Mouse (Mus musculus) G1E-ER4 (cell line): Measurements from ENCODE around the gene Cenps. TPM values are rescaled to one million over a fixed set of nuclear protein-coding genes. Genes with fewer than 3 reads are reported as not detected.

Experiments used
- GATA1 ChIP-seq: IDR thresholded peaks from one replicate; pipeline ENCODE4 v1.8.0; 2012; ENCODE audit warnings: low read length, inconsistent platforms
- polyA plus RNA-seq: library from polyadenylated mRNA; stranded (reverse); fragments of >175 nt; gene quantifications from 2 replicates; pipeline ENCODE4 v1.2.3, GENCODE M21; 2012

Cenps gene
- polyA plus RNA-seq, 1 experiment: 34.1 TPM

DNA sequence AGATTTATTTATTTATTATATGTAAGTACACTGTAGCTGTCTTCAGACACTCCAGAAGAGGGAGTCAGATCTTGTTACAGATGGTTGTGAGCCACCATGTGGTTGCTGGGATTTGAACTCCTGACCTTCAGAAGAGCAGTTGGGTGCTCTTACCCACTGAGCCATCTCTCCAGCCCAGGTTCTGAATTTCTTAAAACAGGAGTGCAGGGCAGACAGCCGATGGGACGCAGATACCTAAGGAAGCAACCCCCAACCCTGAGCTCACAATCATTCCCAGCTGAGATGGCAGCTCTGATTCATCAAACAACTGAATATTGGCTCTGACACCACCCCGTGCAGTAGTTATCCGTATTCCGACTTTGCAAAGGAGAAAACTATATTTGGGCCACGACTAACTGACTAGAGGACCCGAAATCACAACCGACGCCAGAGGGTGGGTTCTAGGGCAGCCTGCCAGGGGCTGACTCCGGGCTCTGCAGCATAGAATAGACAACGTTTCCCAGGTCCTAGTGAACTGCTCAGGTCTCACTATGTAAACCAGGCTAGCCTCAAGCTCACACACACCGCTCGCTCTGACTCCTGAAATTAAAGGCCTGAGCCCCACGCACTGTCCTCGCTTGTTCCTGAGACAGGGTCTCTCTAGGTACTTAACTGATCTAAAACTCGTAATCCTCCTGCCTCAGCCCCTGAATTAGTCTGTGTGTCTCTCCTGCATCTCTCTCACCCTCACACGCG lies 1.1 kb downstream of the Cenps start:
- TF ChIP-seq GATA1: no peak

GRCm38 (mm10) chr4:149133395-149133794 lies 4.0 kb downstream of the Cenps start:
- no peak for TF ChIP-seq GATA1

GRCm38 (mm10) chr4:149131789-149132565 lies 5.5 kb downstream of the Cenps start:
- TF ChIP-seq GATA1: no peak

GRCm38 (mm10) chr4:149131021-149131752 lies 6.2 kb downstream of the Cenps start:
- no peak for TF ChIP-seq GATA1

- no peak for TF ChIP-seq GATA1
These were observed 9.0 kb downstream of the Cenps start for GRCm38 (mm10) chr4:149128467-149128866.

- TF ChIP-seq GATA1: no peak
These were observed 10.8 kb downstream of the Cenps start, which contains the start of gene Cort for GRCm38 (mm10) chr4:149126663-149127062. Cort (minus strand) TSS chr4:149126763.

- TF ChIP-seq GATA1: no peak
These were observed 11.3 kb downstream of the Cenps start for GRCm38 (mm10) chr4:149126115-149126509.

GRCm38 (mm10) chr4:149125341-149126114 lies 11.9 kb downstream of the Cenps start:
- no peak for TF ChIP-seq GATA1

GRCm38 (mm10) chr4:149123432-149123831 lies 14.0 kb downstream of the Cenps start:
- TF ChIP-seq GATA1: no peak

DNA sequence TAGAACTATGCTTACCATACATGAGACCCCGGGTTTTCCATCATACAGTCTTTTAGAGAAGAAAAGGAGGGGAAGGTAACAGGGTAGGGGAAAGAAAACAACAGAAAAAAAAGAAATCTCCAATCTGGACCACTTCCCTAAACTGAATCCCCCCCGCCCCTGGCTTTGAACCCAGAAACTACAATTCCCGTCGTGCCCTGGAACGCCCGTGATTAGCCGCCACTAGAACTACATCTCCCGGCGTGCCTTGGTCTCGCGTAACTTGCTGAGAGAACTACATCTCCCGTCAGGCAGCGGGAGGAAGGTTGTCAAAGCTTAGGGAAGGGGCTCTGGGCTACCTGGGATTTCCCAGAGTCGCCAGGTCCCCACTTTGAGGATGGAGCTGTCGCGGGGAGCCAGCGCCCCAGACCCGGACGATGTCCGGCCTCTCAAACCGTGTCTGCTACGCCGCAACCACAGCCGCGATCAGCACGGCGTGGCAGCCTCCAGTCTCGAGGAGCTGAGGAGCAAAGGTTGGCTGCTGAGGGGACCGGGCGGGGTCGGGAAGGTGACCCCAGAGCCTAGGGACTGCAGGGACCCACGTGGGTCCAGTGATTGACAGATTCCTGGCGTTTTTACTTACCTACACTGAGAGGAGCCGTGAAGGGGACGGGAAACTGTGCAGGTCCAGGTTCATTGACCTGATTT lies 33.4 kb downstream of the Cenps start, which contains the start of gene Dffa:
Gene Dffa, plus strand, starts transcription at position 272 of the 687 bp plus-strand sequence.
- no peak for TF ChIP-seq GATA1

DNA sequence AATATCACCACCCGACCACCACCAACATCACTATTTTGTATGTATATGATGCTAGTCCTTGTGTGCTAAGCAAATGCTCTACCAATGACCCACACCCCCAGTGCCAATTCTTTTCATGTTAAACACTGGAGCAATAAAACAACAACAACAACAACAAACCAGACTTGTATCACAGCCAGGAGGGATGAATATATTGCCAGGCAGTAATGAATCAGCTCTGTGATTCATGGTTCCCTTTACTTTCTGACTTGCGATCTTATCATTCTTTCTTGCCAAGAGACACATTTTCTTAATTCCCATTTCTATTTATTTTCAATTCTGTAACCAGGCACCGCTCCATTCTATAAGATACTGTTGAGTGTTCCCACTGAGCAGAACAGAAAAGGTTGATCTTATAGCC lies 36.0 kb downstream of the Cenps start:
- TF ChIP-seq GATA1: no peak

- no peak for TF ChIP-seq GATA1
These were observed 37.9 kb downstream of the Cenps start, which contains the start of gene Pex14 for GRCm38 (mm10) chr4:149099369-149100017. Pex14 (minus strand) TSS chr4:149099876.

DNA sequence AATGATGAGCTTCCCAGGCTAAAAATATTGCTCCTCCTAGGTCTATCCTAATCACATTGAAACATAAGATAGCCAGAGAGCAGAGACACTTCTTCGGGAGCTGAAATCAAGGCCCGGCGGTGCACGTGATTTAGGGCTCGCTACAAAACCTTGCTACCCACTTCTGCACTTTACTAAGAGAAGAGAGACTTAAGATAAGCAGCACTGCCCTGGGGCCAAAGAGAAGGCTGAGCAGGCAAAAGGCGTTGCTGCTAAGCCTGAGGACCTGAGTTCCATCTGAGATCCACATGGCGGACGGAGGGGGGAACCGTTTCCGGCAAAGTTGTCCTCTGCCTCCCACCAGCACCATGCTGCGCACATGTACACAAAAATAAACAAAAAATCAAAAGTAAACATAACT lies 38.9 kb downstream of the Cenps start:
- TF ChIP-seq GATA1: no peak

DNA sequence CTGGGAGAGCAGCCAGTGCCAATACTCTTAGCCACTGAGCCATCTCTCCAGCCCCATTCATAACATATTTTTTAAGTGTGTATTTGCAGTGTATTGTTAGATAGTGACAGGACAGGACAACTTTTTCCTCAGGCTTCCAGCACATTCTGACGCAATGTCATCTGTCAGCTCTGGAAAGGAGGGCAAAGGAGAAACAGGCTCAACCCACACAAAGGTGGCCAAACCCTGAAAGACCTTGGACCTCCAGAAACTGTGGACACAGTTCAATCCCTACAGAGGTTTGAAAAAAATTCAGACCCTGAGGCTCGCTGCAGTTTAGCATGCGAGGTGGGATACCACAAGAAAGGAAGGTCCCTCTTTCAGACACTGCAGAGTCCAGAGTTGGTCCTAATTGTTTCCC lies 39.5 kb downstream of the Cenps start:
- no peak for TF ChIP-seq GATA1
